Mouse (Mus musculus) granulocyte monocyte progenitor cell, adult 5-6 weeks (primary cell): ENCODE results near the gene Ambra1. TPM values are rescaled to one million over a fixed set of nuclear protein-coding genes. Genes with fewer than 3 reads are reported as not detected.

Experiments
- ATAC-seq: replicated peaks from 2 replicates; pipeline ENCODE4 v1.8.0; 2016; ENCODE audit warnings: mild to moderate bottlenecking, moderate TSS enrichment, inconsistent platforms; ENCODE audit not compliant: poor library complexity, severe bottlenecking
- total RNA-seq, 2 experiments: library from RNA; stranded (forward) in 1 of 2; stranded (reverse) in 1 of 2; fragments of 200-712, 200-1000 nt in 1 of 2; fragments of >200 nt in 1 of 2; fragmentation: Nextera tagmentation in 1 of 2; gene quantifications; 2 replicates each; pipeline ENCODE4 v1.2.3; 2014 to 2017

Gene Ambra1
- total RNA-seq, 2 experiments from 2014 or later = 24.6 to 27.0 TPM

DNA sequence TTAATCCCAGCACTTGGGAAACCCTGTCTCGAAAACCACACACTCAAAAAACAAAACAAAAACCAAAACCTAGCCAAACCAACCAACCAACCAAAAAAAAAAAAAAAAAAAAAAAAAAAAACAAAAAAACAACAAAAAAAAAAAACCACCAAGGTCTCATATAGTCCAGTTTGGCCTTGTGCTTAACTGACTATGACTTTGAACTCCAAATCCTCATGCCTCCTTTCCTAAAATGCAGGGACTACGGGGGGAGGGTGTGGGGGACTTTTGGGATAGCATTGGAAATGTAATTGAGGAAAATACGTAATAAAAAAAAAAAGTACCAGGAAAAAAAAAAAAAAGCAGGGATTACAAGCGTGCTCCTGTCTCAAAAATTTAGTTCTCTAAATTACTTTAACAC lies 363 bp upstream of the Ambra1 start:
- no peak for ATAC-seq

DNA sequence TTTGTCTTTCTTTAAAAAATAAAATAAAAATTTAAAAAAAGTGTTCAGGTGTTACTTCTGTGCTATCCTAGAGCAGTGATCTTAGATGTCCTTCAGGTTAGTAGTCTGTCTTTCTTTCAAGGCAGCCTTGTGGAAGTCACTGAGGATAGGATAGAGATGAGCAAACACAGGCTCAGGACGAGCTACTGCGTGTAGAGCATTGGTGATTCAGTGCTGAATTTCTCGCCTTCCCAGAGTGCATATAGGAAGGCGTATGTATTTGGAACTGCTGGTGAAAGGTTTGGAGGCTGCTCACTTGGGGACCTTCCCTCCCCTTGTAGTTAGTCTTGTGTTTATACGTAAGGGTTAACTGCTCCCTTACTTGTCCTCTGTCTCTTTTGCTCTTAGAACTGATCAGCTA lies 5.3 kb downstream of the Ambra1 start:
- no peak for ATAC-seq

DNA sequence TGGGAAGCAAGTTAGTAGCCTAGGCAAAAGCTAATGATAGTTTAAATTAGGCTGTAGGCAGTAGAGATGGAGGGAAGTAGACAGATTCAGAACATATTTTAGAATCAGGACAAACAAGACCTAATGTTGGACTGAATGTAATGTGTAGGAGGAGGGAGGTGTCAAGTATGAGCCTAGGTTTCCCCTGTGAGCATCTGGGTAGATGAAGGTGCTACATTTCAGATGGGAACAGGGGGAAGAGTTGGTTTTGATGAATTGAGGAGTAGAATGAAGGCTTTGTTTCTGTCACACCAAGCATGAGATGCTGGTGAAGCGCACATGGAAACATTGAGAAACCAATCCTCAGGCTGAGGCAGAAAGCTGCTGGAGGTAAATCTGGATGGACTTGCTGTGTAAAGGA lies 9.7 kb downstream of the Ambra1 start:
- no peak for ATAC-seq

DNA sequence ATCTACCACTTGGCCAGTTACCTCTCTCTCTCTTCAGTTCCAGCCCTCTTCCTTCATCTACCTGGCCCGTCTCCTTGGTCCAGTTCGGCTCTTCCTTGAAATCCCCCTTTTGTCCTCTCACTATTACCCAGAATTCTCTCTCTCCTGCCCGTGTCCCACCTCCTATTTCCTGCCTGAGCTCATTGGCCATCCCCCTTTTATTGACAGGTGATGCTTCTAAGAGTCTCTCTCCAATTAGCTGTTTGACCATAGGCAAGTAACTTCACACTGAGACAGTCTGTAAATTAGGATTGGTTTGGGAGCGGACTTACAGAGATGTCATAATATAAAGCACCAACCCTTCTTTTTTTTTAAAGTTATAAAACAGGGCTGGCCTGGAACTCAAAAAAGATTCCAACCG lies 14.8 kb downstream of the Ambra1 start:
- no peak for ATAC-seq

DNA sequence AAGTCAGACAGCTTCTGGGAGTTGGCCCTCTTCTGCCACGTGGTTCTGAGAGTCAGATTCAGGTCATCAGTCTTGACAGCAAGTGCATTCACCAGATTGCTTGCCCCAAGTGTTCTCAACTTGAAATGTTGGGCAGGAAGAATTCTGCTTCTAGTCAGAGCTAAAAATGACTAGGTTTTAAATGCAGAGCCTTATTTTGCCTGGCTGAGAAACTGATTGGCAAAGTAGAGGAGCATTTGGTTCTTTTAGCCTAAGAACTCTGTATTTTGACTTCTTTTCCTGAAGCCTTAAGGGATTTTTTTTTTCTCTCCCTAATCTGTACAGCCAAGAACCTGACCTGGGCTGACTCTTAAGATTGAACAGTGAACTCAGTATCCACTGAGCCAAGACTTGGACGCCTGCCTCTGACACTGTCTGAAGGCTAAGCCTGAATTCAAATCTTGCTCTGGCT lies 19.9 kb downstream of the Ambra1 start:
- ATAC-seq = no peak

DNA sequence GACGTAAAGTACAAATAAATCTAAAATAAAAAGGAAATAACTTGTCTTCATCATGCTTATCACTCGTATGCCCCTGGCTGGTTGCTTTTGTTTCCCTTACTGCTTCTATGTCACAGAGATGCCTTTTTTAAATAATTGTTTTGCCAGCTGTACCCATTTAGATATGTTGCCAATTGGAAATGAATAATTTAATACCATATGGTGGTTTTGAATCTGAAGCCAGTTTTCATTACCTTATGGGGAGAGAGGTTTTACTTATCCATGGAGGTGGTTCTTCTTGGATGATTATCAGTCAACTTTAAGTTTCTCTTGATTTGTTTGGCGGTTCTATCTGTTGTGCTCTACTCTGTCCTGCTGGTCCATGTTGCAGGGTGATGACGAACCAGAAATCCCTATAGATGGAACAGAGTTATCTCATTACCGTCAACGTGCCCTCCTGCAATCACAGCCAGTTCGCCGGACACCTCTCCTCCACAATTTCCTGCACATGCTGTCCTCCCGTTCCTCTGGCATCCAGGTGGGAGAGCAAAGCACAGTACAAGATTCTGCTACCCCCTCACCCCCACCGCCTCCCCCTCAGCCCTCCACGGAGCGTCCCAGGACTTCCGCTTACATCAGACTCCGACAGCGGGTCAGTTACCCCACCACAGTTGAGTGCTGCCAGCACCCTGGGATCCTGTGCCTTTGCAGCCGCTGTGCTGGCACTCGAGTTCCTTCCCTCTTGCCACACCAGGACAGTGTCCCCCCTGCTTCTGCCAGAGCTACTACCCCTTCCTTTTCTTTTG lies 42.2 kb downstream of the Ambra1 start:
- ATAC-seq = no peak

DNA sequence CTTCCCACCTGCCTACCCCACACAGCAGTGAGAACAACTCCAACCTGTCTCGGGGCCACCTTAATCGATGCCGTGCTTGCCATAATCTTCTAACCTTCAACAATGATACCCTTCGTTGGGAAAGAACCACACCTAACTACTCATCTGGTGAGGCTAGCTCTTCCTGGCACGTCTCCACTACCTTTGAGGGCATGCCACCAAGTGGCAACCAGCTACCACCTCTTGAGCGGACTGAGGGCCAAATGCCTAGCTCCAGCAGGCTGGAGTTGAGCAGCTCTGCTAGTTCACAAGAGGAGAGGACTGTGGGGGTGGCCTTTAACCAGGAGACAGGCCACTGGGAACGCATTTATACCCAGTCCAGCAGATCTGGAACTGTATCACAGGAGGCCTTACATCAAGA lies 43.4 kb downstream of the Ambra1 start:
- ATAC-seq = no peak

DNA sequence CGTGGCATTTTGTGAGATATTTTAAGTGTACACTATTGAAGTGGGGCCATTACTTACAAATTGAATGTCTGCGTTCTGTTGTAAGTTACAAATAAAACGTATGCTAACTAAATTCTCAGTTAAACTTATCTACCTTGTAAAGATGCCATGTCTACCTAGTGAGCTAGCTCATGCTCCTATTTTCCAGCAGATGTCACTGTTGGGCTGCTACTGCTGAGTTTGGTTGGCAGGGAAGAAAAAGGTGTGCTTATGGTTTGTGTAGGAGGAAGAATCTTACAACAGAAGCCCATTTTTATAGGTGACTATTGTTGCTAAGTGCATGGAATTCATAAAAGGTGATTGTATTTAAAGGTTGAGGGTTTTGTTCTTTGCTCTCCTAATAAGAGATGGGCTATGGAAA lies 49.2 kb downstream of the Ambra1 start:
- ATAC-seq = peak; percentile 44; the same call in 1 of the 2 replicates

DNA sequence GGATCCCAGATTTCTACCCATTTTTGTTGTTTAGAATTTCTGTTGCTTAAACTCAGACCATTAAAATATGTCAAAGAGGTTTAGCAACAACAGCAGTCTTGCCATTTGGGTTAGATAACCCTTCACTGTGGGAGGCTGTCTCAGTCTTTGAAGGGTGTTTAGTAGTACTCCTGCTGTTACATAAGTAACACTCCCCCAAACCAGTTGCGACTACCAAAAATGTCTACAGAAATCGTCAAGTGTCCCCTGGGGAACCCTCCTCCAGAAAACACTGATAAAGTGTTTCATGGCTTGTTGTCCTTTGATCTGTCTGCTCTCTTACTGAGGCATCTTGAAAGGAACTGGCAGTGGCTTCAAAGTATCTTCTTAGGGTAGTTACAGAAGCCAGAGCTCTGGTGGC lies 61.7 kb downstream of the Ambra1 start:
- ATAC-seq = no peak

DNA sequence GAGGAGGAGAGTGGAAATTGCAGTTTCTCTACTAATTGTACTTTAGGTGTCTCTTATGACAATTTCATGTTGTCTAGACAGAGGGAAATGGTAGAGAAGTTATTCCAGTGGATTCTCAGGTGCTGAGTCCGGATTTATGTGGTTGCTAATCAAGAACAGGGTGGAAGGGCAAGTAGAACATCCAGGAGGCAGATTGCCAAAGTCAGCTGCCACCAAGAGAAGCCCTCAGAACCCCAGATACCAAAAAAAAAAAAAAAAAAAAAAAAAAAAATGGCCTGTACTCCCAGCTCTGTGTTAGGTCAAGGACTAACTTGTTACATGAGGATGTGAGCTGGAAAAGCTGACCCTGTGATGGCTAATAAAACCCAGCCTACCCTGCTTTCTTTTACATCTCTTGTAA lies 62.4 kb downstream of the Ambra1 start:
- no peak for ATAC-seq

DNA sequence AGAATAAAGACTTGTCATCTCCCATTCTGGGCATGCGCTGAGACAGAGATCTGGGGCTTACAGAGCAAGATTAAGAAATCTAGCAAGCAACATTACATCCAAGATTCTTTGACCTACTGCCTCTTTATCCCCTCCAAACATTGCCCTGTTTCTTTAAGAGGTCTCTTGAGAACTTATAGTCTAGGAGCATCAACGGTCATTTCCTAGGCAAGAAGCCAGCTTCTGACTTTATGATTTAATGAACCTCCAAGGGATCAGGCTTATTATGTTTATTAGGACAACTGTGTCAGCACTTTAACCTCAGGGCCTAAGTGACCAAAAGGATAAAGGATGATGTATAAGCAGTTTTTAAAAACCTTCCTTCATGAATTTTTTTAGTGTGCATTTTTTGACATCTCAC lies 64.5 kb downstream of the Ambra1 start:
- no peak for ATAC-seq

DNA sequence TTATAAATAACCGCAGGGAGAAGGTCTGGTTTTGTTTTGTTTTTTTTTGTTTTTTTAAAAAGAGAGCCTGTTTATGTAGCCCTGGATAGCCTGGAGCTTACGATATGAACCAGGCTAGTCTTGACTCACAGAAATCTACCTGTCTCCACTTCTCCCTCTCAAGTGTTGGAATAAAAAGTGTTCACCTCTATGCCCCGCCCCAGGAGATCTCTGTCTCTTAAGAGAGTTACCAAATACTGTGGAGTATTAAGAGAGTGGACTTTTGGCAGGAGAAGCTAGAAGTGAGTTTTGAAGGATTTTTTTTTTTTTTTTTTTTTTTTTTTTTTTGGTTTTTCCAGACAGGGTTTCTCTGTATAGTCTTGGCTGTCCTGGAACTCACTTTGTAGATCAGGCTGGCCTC lies 65.2 kb downstream of the Ambra1 start:
- no peak for ATAC-seq

DNA sequence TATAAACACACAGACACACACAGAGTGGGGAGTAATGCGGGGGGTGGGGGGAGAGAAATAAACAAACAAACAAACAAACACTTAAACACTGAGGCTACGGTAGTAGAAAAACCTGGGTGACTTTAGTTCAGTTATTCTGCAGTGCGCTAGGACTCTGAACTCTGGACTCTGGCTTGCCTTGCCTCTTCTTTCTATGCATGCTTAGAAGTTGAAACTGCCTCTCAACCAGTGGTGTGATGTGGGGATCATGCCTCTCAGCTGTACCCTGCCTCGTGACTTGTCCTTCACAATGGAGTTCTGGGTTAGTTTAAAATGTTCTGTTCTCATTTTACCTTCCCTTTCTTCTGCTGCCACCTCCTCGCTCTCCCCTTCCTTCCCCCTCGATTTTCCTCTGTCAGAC lies 81.5 kb downstream of the Ambra1 start:
- no peak for ATAC-seq

DNA sequence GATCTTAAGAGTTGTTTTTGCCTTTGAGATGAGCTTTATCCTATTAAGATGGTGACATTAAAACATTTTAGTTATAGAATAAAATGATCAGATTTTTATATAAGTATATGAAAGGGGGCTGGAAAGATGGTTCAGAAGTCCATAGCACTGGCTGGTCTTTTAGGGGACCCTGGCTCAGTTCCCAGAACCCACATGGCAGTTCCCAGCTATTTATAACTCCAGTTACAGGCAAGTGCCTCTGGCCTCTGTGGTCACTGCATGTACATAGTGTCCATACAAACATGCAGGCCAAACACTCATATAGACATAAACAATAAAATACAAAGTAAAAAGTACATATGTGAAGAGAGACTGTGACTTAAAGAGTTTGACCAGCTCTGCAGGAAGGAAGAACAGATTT lies 86.8 kb downstream of the Ambra1 start:
- ATAC-seq = no peak

DNA sequence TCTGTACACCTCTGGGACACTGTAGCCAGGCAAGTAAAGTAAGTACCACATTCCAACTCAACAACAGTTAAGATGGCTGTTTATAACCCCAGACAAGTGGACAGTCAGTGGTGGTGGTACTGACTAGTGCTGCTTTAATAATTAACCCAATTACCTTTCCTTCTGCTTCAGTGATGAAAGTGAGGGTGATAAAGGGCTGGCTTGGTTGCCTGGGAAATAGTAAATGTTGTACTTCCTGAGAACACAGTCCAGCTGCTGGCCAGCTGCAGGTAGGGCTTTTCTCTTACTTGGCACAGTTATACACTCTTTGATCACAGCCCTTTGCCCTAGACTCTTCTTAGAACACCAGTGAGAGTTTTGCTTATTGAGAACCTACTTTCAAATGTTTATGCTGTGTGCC lies 102.3 kb downstream of the Ambra1 start:
- ATAC-seq = no peak

DNA sequence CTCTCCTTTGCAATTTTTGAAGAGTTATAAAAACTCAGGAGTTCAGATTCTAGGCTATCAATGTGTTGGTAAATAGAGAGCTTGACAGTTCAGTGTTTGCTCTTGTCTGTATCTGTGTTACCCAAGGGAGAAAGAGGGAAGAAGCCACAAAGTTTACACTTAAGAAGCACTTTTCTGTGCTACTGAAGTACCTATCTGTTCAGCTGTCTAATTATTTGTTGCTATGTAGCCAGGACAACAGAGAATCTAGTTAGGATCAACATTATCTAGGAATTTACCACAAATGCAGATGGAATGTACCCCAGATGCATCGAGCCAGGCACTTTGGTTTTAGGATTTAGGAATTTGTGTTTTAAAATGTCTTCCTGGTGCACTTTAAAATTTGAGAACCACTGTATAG lies 104.3 kb downstream of the Ambra1 start:
- ATAC-seq = no peak

DNA sequence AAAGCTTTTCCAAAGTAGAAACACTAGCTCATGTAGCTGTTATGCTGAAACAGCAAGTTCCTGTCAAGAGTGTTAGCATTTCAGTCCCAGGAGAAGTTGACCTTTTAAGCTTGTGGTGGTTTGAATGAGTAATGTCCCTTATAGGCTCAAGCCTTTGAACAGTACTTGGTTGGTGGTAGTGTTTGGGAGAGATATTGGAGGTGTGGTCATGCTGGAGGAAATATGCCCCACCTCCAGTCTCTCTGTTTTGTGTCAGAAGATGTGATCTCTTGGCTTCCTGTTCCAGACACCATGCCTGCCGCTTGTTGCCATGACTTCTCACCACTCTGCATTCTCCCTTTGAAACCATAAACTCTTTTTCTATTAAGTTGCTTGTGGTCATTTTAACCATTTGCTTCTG lies 105.1 kb downstream of the Ambra1 start:
- ATAC-seq = no peak

DNA sequence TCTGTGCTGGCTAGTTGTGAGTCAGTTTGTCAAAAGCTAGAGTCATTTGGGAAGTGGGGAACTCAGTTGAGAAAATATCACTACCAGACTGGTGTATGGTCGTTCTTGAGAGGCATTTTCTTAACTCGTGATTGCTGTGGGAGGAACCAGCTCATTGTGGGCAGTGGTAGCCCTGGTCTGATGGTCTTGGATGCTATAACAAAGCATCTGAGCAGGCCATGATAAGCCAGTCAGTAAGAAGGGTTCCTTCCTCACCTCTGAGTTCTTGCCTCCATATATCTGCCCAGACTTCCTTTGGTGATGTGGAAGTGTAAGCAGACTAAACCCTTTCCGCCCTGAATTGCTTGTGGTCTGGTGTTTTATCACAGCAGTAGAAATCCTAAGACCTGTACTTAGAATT lies 105.7 kb downstream of the Ambra1 start:
- ATAC-seq = no peak

DNA sequence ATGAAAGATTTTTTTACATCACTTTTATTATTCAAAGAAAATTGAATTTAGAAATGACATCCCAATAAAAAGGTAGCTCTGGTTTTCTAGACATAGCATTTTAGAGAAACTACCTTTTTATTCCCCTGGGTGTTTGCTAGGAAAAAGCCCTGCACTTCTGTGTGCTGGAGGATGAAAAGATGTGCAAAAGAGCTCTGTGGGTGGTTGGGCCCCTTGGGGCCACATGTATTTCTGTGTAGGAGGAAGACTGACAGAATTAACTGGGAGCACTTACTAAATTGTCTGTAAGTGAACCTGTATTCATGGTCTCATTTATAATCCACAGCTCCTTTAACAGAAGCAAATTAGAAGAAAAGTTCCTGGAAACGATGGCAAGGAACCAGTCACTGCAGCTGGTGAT lies 114.2 kb downstream of the Ambra1 start:
- ATAC-seq = no peak

DNA sequence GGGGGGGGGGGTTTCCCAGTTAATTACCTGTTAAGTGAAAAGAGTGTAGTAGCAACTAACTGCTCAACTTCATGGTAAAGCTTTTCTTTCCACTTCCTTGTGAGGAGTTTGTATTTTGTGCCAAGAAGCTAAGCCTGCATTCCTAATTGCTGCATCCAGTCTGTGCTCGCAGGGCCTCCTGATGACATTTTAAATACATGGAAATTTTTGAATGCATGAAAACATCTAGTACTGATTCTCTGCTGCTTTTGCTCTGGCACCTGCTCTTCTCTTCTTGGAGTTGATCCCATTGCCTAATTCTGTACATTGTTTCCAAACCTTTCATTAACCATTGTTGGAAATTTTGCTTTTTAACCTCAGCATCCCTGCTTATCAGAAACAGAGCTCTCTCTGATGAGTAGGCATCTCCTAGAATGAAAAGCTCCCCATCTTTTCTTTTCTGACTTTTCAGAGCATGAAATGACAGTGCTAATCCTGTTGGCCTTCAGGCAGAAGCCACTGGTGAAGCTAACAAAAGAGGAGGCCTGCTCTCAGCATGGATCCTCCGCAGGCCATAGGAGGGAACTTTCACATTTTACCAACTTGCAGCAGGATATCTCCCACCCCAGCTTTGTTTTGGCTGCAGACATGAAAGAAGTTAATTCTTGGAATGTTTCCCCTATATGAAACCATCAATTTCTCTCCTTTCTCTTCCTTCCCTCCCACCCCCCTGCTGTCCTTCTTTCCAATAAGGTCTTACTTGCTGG lies 122.7 kb downstream of the Ambra1 start:
- no peak for ATAC-seq

DNA sequence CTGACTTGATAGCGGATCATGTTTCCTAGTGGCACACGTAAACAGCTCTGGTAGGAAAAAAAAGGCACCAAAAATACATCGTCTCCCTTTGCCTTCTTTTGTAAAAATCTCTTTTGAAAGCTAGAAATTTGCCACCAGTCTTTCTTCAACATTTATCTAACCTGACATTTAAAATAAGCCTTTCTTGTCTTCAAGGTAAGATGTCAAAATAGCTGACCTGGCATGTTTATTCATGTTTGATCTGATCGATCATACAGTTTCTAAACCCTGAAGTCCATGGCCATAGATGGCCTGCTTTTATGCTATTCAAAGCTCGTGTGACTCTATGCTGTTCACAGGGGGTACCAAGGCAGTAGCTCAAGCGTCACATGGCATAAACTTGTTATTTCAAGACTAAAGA lies 124.6 kb downstream of the Ambra1 start:
- ATAC-seq = no peak

DNA sequence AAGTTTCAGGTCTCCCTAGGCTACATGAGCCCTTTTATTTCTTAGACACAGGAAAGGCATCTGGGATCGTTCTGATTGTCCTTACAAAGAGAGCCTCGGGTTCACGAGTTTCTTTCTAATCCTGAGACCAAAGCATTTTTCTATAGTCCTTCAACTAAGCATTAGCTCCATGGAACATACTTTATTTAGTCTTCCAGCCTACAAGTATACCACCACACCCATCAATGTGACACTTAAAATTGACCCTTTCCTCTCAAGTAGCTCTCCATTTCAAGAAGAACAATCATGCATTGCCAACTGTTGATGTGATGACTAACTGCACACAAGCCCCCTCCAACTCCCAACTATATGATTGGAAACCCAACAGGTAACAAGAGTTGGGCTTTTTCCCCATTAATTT lies 127.0 kb downstream of the Ambra1 start:
- no peak for ATAC-seq
